Mouse (Mus musculus) megakaryocyte, embryonic 14.5 days (primary cell): ENCODE measurements around the gene Wdr81. TPM values are rescaled to one million over a fixed set of nuclear protein-coding genes. Genes with fewer than 3 reads are reported as not detected.

ENCODE experiments used
- H3K27me3 ChIP-seq: replicated peaks from 2 replicates; pipeline ENCODE3; 2012; ENCODE audit warnings: inconsistent platforms
- H3K36me3 ChIP-seq: replicated peaks from 2 replicates; pipeline ENCODE3; 2012; ENCODE audit warnings: low read length, inconsistent platforms, mixed read lengths
- H3K4me1 ChIP-seq: 2 replicates; pipeline ENCODE4 v1.6.1; 2012; ENCODE audit warnings: inconsistent platforms
- H3K4me3 ChIP-seq: replicated peaks from 2 replicates; pipeline ENCODE3; 2012; ENCODE audit warnings: moderate library complexity, mild to moderate bottlenecking, inconsistent platforms
- H3K9me3 ChIP-seq: 2 replicates; pipeline ENCODE4 v1.6.1; 2012; ENCODE audit warnings: inconsistent platforms
- FLI1 ChIP-seq: IDR thresholded peaks from 2 replicates; pipeline ENCODE4 v1.6.1; 2012; ENCODE audit warnings: low read length, inconsistent platforms, mixed read lengths
- GATA1 ChIP-seq: IDR thresholded peaks from 3 replicates; pipeline ENCODE4 v1.6.1; 2012; ENCODE audit warnings: mixed read lengths, low read length, inconsistent platforms, borderline replicate concordance
- polyA plus RNA-seq: library from polyadenylated mRNA; stranded (reverse); fragments of >175 nt; gene quantifications from 2 replicates; pipeline ENCODE4 v1.2.3, GENCODE M21; 2012; ENCODE audit warnings: low replicate concordance; ENCODE audit not compliant: insufficient read depth

Wdr81 gene
- polyA plus RNA-seq, 1 experiment = 10.8 TPM

DNA sequence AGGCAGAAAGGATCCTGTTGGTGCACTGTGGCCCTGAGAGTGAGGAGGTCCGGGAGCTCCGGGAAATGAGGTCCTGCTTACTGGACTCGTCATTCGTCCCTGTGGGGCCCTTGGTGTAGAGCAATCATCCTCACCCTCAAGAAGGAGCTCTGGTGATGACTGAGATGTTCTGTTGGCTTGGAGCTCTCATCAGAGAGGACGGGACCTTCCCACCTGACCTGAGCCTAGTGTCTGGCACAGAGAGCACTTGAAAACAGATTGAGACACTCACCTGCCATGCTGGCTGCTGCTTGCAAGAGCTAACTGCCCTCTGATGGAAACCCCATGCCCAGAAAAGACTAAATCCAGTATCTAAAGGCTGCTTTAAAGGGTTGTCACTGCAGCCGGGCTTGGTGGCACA is 49.7 kb downstream of the Wdr81 start:
- no peak overlapping the region for H3K4me3 ChIP-seq

DNA sequence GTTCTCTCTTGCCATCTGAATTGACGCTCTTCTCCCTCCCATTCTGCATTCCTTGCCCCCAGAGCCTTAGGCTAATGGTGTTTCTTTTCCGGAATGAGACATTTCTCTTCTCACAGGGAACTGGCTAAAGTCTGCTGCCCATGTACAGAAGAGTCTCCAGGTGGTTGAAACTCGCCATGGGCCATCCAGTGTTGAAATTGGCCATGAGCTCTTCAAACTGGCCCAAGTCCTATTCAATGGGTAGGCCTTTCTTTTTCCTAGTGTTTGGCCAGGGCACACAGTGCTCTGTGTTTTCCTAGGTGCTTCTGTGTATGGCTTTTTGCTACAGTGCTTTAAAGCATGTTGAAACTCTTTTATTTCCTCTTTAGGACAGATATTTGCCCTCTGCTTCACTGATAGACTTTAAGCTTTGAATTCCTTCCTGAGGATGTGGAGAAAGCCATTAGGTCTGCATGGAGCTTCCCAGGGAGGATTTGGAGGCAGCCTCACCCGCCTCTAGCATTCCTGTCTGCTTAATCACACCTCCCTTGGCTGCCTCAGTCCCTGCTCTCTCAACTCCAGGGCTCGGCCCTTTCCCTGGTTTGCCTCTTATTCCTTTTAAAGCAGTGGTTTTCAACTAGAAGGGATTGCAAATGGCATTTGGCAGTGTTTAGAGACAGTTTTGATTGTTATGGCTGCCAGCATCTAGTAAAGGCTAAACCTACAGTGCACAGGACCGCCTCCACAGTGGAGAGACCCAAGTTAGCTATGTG is 51.0 kb downstream of the Wdr81 start:
- H3K27me3 ChIP-seq = no peaks in the 10 kb centered on the region
- peaks cover 22% of the 10 kb centered on the region for H3K36me3 ChIP-seq
- no peaks in the 10 kb centered on the region for H3K9me3 ChIP-seq
- no peak overlapping the region for H3K4me3 ChIP-seq
- no peak for TF ChIP-seq GATA1
- no peak for TF ChIP-seq FLI1
- peaks cover 48% of the 10 kb centered on the region for H3K4me1 ChIP-seq

More for the DNA sequence above, 49.7 kb downstream of the Wdr81 start:
- Histone ChIP-seq H3K27me3 (no peaks in the 10 kb centered on the region), H3K4me1 (peaks cover 38% of the 10 kb centered on the region), H3K36me3 (peaks cover 22% of the 10 kb centered on the region), H3K9me3 (no peaks in the 10 kb centered on the region)
- no peak for TF ChIP-seq GATA1
- no peak for TF ChIP-seq FLI1

DNA sequence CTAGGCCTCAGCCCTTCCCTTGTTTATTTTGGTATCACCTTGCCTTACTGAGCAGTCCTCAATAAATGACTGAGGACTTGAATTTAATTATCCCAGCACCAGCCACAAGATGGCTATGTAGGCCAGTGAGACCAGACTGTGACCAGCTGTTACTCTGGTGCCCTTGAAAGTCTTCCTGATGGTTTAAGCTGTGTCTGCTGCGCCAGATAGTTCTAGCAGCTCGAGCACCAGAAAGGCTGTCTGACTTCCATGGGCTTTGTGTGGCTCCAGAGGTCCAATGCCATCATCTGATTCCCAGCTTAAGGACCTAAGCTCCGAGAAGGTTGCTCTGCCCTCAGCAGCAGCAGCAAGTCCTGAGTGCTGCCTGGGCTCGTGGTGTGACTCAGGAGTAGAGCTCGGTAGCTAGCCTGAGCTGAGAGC is 52.2 kb downstream of the Wdr81 start:
- H3K9me3 ChIP-seq = no peaks in the 10 kb centered on the region
- H3K27me3 ChIP-seq = no peaks in the 10 kb centered on the region
- peaks cover 57% of the 10 kb centered on the region for H3K4me1 ChIP-seq
- H3K4me3 ChIP-seq = peak overlapping the region; percentile 18
- H3K36me3 ChIP-seq = peaks cover 22% of the 10 kb centered on the region
- TF ChIP-seq FLI1 (no peak), GATA1 (no peak)

DNA sequence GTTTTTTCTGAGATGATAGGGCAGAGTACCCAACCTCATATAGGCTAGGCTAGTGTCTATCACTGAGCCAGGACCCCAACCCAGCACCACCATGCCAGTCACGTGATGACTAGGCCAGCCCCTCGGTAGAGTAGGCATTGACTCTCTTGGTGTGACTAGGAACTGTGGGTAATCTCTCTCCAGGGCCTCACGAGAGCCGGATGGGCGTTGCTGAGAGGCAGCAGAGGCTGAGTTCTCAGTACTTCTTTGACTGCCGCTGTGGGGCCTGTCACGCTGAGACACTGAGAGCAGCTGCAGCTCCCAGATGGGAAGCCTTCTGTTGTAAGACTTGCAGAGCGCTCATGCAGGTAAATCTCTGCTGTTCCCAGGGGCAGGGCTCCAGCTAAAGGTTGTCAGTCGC is 54.4 kb downstream of the Wdr81 start:
- H3K4me1 ChIP-seq = peaks cover 54% of the 10 kb centered on the region
- no peaks in the 10 kb centered on the region for H3K27me3 ChIP-seq
- TF ChIP-seq FLI1 = no peak
- TF ChIP-seq GATA1 = no peak
- no peaks in the 10 kb centered on the region for H3K9me3 ChIP-seq
- H3K36me3 ChIP-seq = peaks cover 17% of the 10 kb centered on the region
- H3K4me3 ChIP-seq = no peak overlapping the region

DNA sequence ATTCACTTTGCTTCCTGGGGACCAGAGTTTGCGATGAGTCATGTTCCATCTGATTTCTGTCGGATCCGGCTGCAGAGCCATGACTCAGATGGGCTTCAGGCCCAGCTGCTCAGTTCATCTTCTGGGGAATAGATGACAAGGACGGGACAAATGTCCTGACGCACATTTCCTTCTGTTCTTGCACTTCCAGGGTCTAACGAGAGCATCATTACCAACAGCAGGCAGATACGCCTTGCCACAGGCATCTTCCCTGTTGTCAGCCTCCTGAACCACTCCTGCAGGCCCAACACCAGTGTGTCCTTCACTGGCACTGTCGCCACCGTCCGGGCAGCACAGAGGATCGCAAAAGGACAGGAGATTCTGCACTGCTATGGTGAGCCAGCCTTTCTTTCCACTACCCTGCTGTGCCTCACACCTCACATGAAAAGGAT is 55.1 kb downstream of the Wdr81 start:
- TF ChIP-seq FLI1 (no peak), GATA1 (no peak)
- peaks cover 14% of the 10 kb centered on the region for H3K36me3 ChIP-seq
- no peaks in the 10 kb centered on the region for H3K9me3 ChIP-seq
- H3K27me3 ChIP-seq = no peaks in the 10 kb centered on the region
- H3K4me1 ChIP-seq = peaks cover 54% of the 10 kb centered on the region
- H3K4me3 ChIP-seq = peak overlapping the region; percentile 76

DNA sequence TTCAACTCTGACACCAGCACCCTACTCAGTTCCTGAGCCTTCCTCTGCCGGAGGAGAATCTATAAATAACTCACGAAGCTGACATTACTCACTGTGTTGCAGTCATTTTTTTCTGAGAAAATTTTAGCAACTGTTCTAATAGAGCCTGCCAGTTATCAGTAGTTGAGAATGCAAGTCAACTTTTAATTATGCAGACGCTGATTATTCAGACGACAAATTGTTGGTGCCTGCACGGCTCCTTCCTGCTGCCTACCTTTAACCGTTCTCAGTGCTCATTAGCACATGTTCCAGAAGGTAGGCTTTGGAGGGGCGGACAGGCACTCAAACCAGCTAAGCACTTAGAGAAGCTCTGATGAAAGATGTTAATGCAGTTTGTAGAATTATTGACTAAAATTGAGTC is 57.1 kb downstream of the Wdr81 start:
- Histone ChIP-seq H3K4me1 (peaks cover 38% of the 10 kb centered on the region), H3K9me3 (no peaks in the 10 kb centered on the region), H3K36me3 (peaks cover 14% of the 10 kb centered on the region), H3K27me3 (no peaks in the 10 kb centered on the region), H3K4me3 (no peak overlapping the region)
- no peak for TF ChIP-seq FLI1
- no peak for TF ChIP-seq GATA1

DNA sequence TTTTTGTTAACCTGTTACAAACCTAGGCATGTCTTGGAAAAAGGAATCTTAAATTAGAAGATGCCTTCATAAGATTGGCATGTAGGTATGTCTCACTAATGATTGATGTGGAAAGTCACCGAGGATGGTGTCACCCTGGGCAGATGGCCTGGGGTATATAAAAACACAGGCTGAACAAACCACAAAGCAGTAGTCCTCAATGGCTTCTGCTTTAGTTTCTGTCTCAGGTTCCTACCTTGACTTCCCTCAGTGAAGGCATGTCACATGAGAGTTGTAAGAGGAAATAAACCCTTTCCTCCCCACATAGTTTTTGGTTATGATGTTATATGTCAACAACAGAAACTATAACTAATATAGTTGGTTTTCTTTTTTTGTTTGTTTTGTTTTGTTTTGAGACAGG is 58.9 kb downstream of the Wdr81 start:
- no peak for TF ChIP-seq GATA1
- no peak for TF ChIP-seq FLI1
- no peaks in the 10 kb centered on the region for H3K27me3 ChIP-seq
- H3K4me1 ChIP-seq = peaks cover 32% of the 10 kb centered on the region
- peaks cover 9% of the 10 kb centered on the region for H3K36me3 ChIP-seq
- no peak overlapping the region for H3K4me3 ChIP-seq
- H3K9me3 ChIP-seq = no peaks in the 10 kb centered on the region

Other genes with a start within 250 kb of the Wdr81 start
- 10.0 and 11.0 TPM in 2 replicates for gene Rpa1, start 106.4 kb downstream of the Wdr81 start, polyA plus RNA-seq
- gene Smyd4, start 106.3 kb downstream of the Wdr81 start, polyA plus RNA-seq = 0.43 and 1.8 TPM in 2 replicates
- 2.5 TPM in 1 of 2 replicates, not detected in the other for gene Serpinf1, start 32.0 kb downstream of the Wdr81 start, polyA plus RNA-seq
- gene Serpinf2, start 15.1 kb downstream of the Wdr81 start, polyA plus RNA-seq = not detected in 2 replicates
- 1.7 TPM in 1 of 2 replicates, not detected in the other for gene Tlcd2, start 7.0 kb upstream of the Wdr81 start, polyA plus RNA-seq
- 18.1 and 35.1 TPM in 2 replicates for gene Prpf8, start 32.1 kb upstream of the Wdr81 start, polyA plus RNA-seq
- gene Rilp, start 55.4 kb upstream of the Wdr81 start, polyA plus RNA-seq = 4.2 and 9.5 TPM in 2 replicates
- 27.4 and 42.5 TPM in 2 replicates for gene Scarf1, start 58.8 kb upstream of the Wdr81 start, polyA plus RNA-seq
- 18.9 and 35.4 TPM in 2 replicates for gene Slc43a2, start 77.0 kb upstream of the Wdr81 start, polyA plus RNA-seq
- 28.3 and 62.8 TPM in 2 replicates for gene Pitpna, start 133.4 kb upstream of the Wdr81 start, polyA plus RNA-seq
- gene Inpp5k, start 176.3 kb upstream of the Wdr81 start, polyA plus RNA-seq = 38.5 and 43.3 TPM in 2 replicates
- gene Myo1c, start 195.8 kb upstream of the Wdr81 start, polyA plus RNA-seq = 28.1 and 63.4 TPM in 2 replicates
- gene Crk, start 224.5 kb upstream of the Wdr81 start, polyA plus RNA-seq = 62.5 and 120 TPM in 2 replicates